Mouse (Mus musculus) heart, adult 9 months (tissue): ENCODE results near the gene Il1f6.
A peak's percentile ranks its signal among the peaks of the same experiment; 100 is the strongest.
"Not testable (repeated sequence)": the region's sequence is repeated elsewhere in the genome, so short reads cannot be mapped to it uniquely, and the experiment has no call there.

Source experiments
- DNase-seq, 2 experiments: peaks; one replicate each; pipeline ENCODE4 v3.0.0; 2022; ENCODE audit warnings: low spot score in 2 of 2

Gene Il1f6

GRCm38 (mm10) chr2:24215118-24215517 lies at the start of gene Il1f6:
Gene Il1f6, plus strand, starts transcription at chr2:24215418.
- no peak for DNase-seq

GRCm38 (mm10) chr2:24181683-24182331 lies 33.4 kb upstream of the Il1f6 start:
- not testable (repeated sequence) for DNase-seq

GRCm38 (mm10) chr2:24182423-24183147 lies 32.6 kb upstream of the Il1f6 start:
- not testable (repeated sequence) for DNase-seq

- not testable (repeated sequence) for DNase-seq
Observed at GRCm38 (mm10) chr2:24184092-24184491, 31.1 kb upstream of the Il1f6 start.

GRCm38 (mm10) chr2:24186176-24186575 lies 29.0 kb upstream of the Il1f6 start, which contains the start of gene Il1f9:
Gene Il1f9, plus strand, starts transcription at chr2:24186476.
- no peak for DNase-seq

GRCm38 (mm10) chr2:24187585-24187984 lies 27.6 kb upstream of the Il1f6 start:
- DNase-seq = no peak

- no peak for DNase-seq
Observed at GRCm38 (mm10) chr2:24188189-24188588, 27.0 kb upstream of the Il1f6 start.

GRCm38 (mm10) chr2:24227191-24227590 lies 12.0 kb downstream of the Il1f6 start:
- peak; percentile 8 for DNase-seq

- no peak for DNase-seq
Observed at GRCm38 (mm10) chr2:24267503-24267902, 52.3 kb downstream of the Il1f6 start.

- no peak for DNase-seq
Observed at GRCm38 (mm10) chr2:24273619-24274018, 58.4 kb downstream of the Il1f6 start.

GRCm38 (mm10) chr2:24275146-24275545 lies 59.9 kb downstream of the Il1f6 start:
- no peak for DNase-seq
